Mouse (Mus musculus) midbrain, embryonic 11.5 days (tissue): Measurements from ENCODE around the gene Cntnap3. TPM values are rescaled to one million over a fixed set of nuclear protein-coding genes. Genes with fewer than 3 reads are reported as not detected.
A peak's percentile ranks its signal among the peaks of the same experiment; 100 is the strongest.
"Not testable (repeated sequence)": the region's sequence is repeated elsewhere in the genome, so short reads cannot be mapped to it uniquely, and the experiment has no call there.

ENCODE experiments used
- ATAC-seq: fragments of 200-750 bp; cut with Nextera tagmentation; 2 replicates; pipeline ENCODE4 v1.8.0; 2017; ENCODE audit warnings: moderate TSS enrichment, moderate library complexity; ENCODE audit not compliant: low FRiP score
- DNase-seq: peaks from one replicate; pipeline ENCODE4 v3.0.0; 2015; ENCODE audit warnings: low spot score; ENCODE audit errors: missing footprints
- H3K27ac ChIP-seq: fragments of 300-500 bp; sonication (generic); 2 replicates; pipeline ENCODE4 v1.5.1; 2014; ENCODE audit warnings: low read depth, low read length
- H3K27me3 ChIP-seq: fragments of 300-500 bp; sonication (generic); 2 replicates; pipeline ENCODE4 v1.6.1; 2014; ENCODE audit warnings: mild to moderate bottlenecking, low read length, moderate library complexity, mixed read lengths; ENCODE audit not compliant: control insufficient read depth, insufficient read depth
- H3K36me3 ChIP-seq: fragments of 300-500 bp; sonication (generic); 2 replicates; pipeline ENCODE4 v1.6.1; 2014; ENCODE audit warnings: mild to moderate bottlenecking, low read length, moderate library complexity, mixed read lengths; ENCODE audit not compliant: control insufficient read depth, insufficient read depth
- H3K4me1 ChIP-seq: fragments of 300-500 bp; sonication (generic); 2 replicates; pipeline ENCODE4 v1.6.1; 2014; ENCODE audit warnings: low read length; ENCODE audit not compliant: control insufficient read depth, insufficient read depth
- H3K4me2 ChIP-seq: fragments of 300-500 bp; sonication (generic); 2 replicates; pipeline ENCODE4 v1.6.1; 2014; ENCODE audit warnings: mild to moderate bottlenecking, moderate library complexity
- H3K4me3 ChIP-seq: fragments of 300-500 bp; sonication (generic); 2 replicates; pipeline ENCODE4 v1.5.1; 2014; ENCODE audit warnings: low read depth, low read length
- H3K9ac ChIP-seq: fragments of 300-500 bp; sonication (generic); 2 replicates; pipeline ENCODE4 v1.6.1; 2014; ENCODE audit warnings: low read length
- H3K9me3 ChIP-seq: fragments of 300-500 bp; sonication (generic); 2 replicates; pipeline ENCODE4 v1.6.1; 2016; ENCODE audit warnings: low read length; ENCODE audit not compliant: control insufficient read depth
- WGBS: fragments of 180-500 bp; shearing (Covaris S2); extraction: QIAGEN DNeasy Blood & Tissue Kit; methylation state at CpG from one replicate; pipeline ENCODE4 v1.1.7; 2014; 5-methylcytosine and 5-hydroxymethylcytosine counted together
- polyA plus RNA-seq: library from polyadenylated mRNA; unstranded; fragments of >200 nt; fragmentation: Nextera tagmentation; extraction: Ambion mirVana; gene quantifications from 2 replicates; pipeline ENCODE4 v1.2.1, GENCODE M21; 2014

Cntnap3 gene
- 0.03 and 0.08 TPM in 2 replicates for polyA plus RNA-seq

DNA sequence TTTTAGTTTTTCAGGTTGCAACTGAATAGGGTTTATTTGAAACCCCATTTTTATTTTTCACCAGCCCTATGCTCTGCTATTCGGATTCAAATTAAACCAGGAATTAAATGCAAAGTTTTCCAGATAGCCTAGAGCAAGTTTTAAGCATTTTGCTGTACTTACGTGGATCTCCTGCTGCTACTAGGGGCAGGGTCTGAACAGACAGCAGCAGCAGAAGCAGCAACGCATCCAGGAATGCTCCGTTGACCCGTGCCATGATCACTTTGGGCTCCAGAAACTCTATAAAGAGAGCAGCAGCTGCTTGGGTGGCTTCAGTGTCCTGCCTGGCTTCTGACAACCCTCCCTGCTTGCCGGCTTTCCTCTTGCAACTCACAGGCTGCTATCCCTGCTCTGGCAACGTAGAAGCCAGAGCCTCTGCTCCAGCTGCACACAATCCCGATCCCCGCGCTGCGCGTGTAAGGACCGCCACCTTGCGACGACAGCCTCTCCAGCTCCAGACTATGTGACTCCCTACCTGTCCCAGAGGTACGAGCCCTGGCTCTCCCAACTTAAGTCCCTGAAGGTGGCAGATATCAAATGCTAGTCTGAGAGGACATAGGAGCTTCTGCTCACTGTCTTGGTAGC, at the start of gene Cntnap3:
Gene Cntnap3, minus strand, starts transcription at position 371 of the 624 bp plus-strand sequence.
- Histone ChIP-seq H3K4me2 (peak within 1 kb of the TSS; percentile 30), H3K27ac (no peak within 1 kb of the TSS), H3K27me3 (peaks cover 2% of the 10 kb centered on the region; the same call in 1 of the 2 replicates), H3K9ac (0 out of 2 replicates have a peak within 1 kb of the TSS, but pooled peaks have one; percentile 9), H3K36me3 (no peaks in the 10 kb centered on the region), H3K9me3 (no peaks in the 10 kb centered on the region), H3K4me3 (no peak within 1 kb of the TSS), H3K4me1 (no peaks in the 10 kb centered on the region)
- DNase-seq (peak; percentile 89), ATAC-seq (peak; percentile 84)
- 9% methylated on average over 16 of the region's 16 CpGs for WGBS

DNA sequence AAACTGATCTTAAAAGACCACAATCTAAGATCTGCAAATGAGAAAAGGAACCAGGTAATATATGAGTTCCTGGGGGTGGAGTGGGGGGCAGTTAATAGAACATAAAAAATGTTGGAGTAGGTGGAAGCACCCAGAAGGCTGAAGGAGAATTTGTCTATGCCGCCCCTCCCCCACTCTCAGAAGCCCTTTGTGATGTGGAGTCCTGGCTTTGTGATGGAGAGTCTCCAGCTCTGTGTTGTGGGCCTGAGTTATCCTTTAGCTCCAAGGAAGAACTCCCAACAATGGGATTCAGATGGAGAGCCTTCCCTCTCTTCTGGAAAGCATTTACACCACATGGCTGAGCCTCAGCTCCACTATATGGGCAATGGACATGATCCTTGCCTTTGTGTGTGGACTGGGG, 13.4 kb upstream of the Cntnap3 start, which contains the start of gene Spata31:
Gene Spata31, plus strand, starts transcription at position 216 of the 400 bp plus-strand sequence.
- WGBS: 44% methylated on average over 1 of the region's 1 CpGs
- Histone ChIP-seq H3K4me2 (no peak within 1 kb of the TSS), H3K9ac (no peak within 1 kb of the TSS), H3K4me1 (no peaks in the 10 kb centered on the region), H3K27me3 (no peaks in the 10 kb centered on the region), H3K36me3 (no peaks in the 10 kb centered on the region), H3K9me3 (no peaks in the 10 kb centered on the region), H3K27ac (no peak within 1 kb of the TSS), H3K4me3 (no peak within 1 kb of the TSS)
- ATAC-seq: no peak
- DNase-seq: no peak

DNA sequence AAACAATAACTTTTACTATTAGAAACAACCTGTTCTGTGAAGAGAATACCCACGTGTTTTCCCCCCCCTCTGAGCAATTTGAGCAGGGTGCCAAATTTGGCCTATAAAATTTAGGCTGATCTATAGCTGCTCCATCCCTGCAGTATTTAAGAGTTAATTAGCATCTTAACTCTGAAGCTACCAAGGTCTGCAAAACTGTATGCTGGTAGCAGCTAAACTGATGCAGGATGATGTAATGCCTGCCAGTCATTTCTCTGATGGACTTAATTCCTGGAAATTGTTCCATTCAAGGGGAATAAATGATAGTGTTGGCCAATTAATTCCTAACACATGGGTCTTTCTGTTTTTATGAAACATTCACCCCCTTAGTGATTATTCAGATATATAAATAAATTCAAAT, 623 bp downstream of the Cntnap3 start:
- Histone ChIP-seq H3K9me3 (no peaks in the 10 kb centered on the region), H3K36me3 (no peaks in the 10 kb centered on the region), H3K27me3 (peaks cover 2% of the 10 kb centered on the region; the same call in 1 of the 2 replicates), H3K27ac (no peak overlapping the region), H3K4me3 (no peak overlapping the region), H3K4me1 (no peaks in the 10 kb centered on the region), H3K9ac (no peak overlapping the region), H3K4me2 (no peak overlapping the region)
- WGBS: 46% methylated on average over 1 of the region's 1 CpGs
- ATAC-seq (0 out of 2 replicates have a peak, but pooled peaks have one; percentile 4), DNase-seq (no peak)

DNA sequence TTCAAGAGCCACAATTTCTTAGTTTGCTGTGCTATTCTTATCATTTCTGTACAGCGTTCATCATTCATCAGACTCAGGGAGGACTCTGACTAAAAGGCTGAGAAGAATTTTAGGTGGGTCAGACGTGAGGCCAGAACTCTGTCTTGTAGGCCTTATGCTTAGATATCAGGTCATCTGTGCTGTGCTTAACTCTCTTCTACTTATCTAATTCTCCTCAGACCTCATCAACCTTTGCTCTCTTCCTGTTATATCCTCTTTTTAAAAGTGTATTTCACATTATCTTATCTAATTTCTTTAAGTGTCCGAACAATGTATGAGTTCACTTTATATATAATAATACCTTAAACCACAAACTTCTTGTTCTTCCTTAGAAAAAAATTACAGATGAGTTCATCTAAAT, 38.4 kb downstream of the Cntnap3 start:
- no peak for ATAC-seq
- no peaks in the 10 kb centered on the region for H3K9me3 ChIP-seq
- H3K27ac ChIP-seq: no peak overlapping the region
- no peaks in the 10 kb centered on the region for H3K36me3 ChIP-seq
- H3K4me3 ChIP-seq: no peak overlapping the region
- H3K9ac ChIP-seq: no peak overlapping the region
- WGBS: 90% methylated on average over 3 of the region's 3 CpGs
- H3K4me1 ChIP-seq: no peaks in the 10 kb centered on the region
- DNase-seq: no peak
- H3K27me3 ChIP-seq: no peaks in the 10 kb centered on the region
- no peak overlapping the region for H3K4me2 ChIP-seq

DNA sequence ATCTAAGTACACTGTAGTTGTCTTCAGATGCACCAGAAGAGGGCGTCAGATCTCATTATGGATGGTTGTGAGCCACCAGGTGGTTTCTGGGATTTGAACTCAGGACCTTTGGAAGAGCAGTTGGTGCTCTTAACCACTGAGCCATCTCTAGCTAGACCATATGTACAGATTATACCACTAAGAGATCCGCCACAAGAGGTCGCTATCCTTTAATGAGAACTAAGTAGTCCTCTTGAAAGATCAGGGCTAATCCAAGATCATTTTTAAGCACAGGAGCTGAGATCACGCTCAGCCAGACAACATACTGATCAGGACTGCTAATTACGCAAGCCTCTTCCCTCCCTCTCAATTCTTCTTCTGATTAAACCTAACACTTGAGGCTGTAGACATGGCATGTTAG, 78.9 kb downstream of the Cntnap3 start:
- H3K9ac ChIP-seq, H3K36me3 ChIP-seq, ATAC-seq, H3K9me3 ChIP-seq, H3K27me3 ChIP-seq, H3K4me3 ChIP-seq, H3K4me1 ChIP-seq, H3K27ac ChIP-seq, H3K4me2 ChIP-seq: not testable (repeated sequence)
- 52% methylated on average over 5 of the region's 5 CpGs for WGBS
- peak; percentile 82 for DNase-seq

DNA sequence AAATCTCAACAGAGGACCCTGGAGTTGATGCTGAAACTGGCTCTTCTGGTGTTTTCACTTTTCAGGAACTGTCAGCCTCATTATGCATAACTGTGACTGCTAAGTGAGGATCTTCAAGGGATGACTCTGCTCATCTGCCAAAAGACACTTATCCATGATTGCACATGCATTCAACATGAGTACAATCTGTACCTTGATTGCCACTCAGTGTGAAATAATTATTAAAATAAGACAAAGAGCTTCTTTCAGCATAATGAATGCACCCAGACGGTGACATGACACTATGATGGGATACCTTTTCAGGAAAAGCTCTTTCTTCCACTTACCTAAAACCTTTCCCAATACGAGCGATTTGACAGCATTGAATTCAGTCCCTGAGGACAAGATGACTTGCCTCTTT, 158.4 kb downstream of the Cntnap3 start:
- H3K4me1 ChIP-seq: no peaks in the 10 kb centered on the region
- no peak overlapping the region for H3K4me3 ChIP-seq
- H3K9me3 ChIP-seq: no peaks in the 10 kb centered on the region
- H3K27me3 ChIP-seq: no peaks in the 10 kb centered on the region
- no peak for DNase-seq
- no peak overlapping the region for H3K27ac ChIP-seq
- WGBS: 85% methylated on average over 3 of the region's 3 CpGs
- H3K4me2 ChIP-seq: no peak overlapping the region
- H3K9ac ChIP-seq: no peak overlapping the region
- no peaks in the 10 kb centered on the region for H3K36me3 ChIP-seq
- no peak for ATAC-seq

DNA sequence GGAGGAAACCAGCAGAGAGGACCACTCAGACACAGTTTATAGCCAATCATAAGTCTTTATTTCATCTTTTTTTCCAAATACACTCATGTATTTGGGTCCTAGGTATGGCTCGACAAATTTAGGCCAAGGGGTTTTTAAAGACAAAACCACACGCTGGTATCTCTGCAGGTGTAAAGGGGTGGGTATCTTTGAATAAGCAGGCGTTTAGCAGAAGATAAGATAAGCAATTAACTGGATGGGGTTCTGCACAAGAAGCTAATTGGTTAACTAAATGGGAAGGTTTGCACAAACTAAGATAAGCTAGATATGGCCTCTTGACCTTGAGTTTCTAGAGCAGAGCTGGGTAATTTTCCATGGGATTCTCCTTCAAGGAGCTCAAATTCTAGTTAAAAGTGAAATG, 171.5 kb downstream of the Cntnap3 start:
- H3K9ac ChIP-seq: no peak overlapping the region
- no peak for ATAC-seq
- no peak for DNase-seq
- H3K27me3 ChIP-seq: no peaks in the 10 kb centered on the region
- no peak overlapping the region for H3K27ac ChIP-seq
- no peak overlapping the region for H3K4me3 ChIP-seq
- H3K36me3 ChIP-seq: no peaks in the 10 kb centered on the region
- H3K4me2 ChIP-seq: no peak overlapping the region
- H3K4me1 ChIP-seq: no peaks in the 10 kb centered on the region
- H3K9me3 ChIP-seq: no peaks in the 10 kb centered on the region
- 90% methylated on average over 3 of the region's 3 CpGs for WGBS

DNA sequence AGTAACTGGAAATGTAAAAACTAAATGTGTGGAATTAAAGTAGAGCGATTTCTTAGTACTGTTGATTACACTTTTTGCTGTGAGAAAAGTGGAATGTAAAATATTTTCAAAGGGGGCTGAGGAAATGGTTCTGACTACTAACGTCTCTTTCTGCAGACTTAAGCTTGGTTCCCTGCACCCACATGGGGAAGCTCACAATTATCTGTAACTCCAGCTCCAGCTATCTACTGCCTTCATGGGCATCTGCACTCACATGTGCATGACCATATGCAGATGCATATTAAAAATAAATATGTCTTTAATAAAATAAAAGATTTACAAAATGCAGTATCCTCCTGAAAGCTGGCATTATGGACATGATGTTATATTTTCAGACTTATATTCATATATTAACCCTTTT, 187.0 kb downstream of the Cntnap3 start:
- DNase-seq (no peak), ATAC-seq (no peak)
- no peak overlapping the region for H3K4me2 ChIP-seq
- no peaks in the 10 kb centered on the region for H3K9me3 ChIP-seq
- H3K9ac ChIP-seq: no peak overlapping the region
- no peaks in the 10 kb centered on the region for H3K27me3 ChIP-seq
- no peaks in the 10 kb centered on the region for H3K4me1 ChIP-seq
- WGBS: 83% methylated on average over 2 of the region's 2 CpGs
- H3K4me3 ChIP-seq: no peak overlapping the region
- H3K27ac ChIP-seq: no peak overlapping the region
- no peaks in the 10 kb centered on the region for H3K36me3 ChIP-seq

DNA sequence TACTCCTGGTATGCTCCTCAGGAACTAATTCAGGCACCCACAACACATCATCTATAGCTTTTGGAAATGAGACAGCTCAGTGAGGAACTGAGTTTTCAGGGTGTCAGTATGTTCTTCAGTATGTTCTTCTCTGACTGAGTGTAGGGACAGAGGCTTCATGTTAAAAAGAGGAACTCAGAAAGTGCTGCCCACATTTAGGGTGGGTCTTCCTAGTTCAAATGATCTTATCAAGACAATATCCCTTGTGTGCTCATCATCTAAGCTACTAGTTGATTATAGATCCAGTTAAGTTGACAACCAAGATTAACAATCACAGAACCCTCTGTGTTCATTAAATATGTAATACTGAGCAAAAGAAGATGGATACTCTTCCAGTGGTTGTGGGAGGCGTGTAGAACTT, 211.3 kb downstream of the Cntnap3 start:
- 84% methylated on average over 1 of the region's 1 CpGs for WGBS
- H3K4me3 ChIP-seq: no peak overlapping the region
- DNase-seq (no peak), ATAC-seq (no peak)
- H3K27ac ChIP-seq: no peak overlapping the region
- no peaks in the 10 kb centered on the region for H3K9me3 ChIP-seq
- no peak overlapping the region for H3K9ac ChIP-seq
- no peaks in the 10 kb centered on the region for H3K36me3 ChIP-seq
- no peaks in the 10 kb centered on the region for H3K27me3 ChIP-seq
- no peaks in the 10 kb centered on the region for H3K4me1 ChIP-seq
- H3K4me2 ChIP-seq: no peak overlapping the region
